Mouse (Mus musculus) megakaryocyte-erythroid progenitor cell, adult 5-6 weeks (primary cell): ENCODE results near the gene Srgap3. TPM values are rescaled to one million over a fixed set of nuclear protein-coding genes. Genes with fewer than 3 reads are reported as not detected.

ENCODE experiments used
- ATAC-seq: replicated peaks from 2 replicates; pipeline ENCODE4 v1.8.0; 2016; ENCODE audit warnings: mild to moderate bottlenecking, inconsistent platforms; ENCODE audit not compliant: severe bottlenecking, poor library complexity, low FRiP score, low TSS enrichment
- total RNA-seq, 2 experiments: library from RNA; stranded (forward) in 1 of 2; stranded (reverse) in 1 of 2; fragments of 200-1000, 215-1000 nt in 1 of 2; fragments of >200 nt in 1 of 2; fragmentation: Nextera tagmentation in 1 of 2; gene quantifications; 2 replicates each; pipeline ENCODE4 v1.2.3; 2014 to 2017

Srgap3 gene
- total RNA-seq, 2 experiments from 2014 or later = 0.75 to 2.3 TPM

DNA sequence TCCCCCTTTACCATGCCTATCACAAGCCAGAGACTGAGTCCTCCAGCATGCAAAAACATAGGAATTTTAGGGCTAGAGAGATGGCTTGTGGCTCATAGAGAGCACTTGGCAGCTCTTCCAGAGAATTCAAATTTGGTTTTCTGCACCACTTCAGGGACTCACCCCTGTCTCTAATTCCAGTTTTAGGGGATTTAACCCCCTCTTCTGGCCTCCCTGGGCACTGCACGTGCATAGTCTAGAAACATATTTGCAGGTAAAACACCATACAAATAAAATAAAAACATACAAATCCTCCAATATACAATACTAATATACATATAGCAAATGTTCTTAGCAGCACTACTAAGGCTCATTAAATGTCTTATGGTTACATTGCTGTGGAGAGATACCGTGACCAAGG lies 4.2 kb upstream of the Srgap3 start:
- no peak for ATAC-seq

DNA sequence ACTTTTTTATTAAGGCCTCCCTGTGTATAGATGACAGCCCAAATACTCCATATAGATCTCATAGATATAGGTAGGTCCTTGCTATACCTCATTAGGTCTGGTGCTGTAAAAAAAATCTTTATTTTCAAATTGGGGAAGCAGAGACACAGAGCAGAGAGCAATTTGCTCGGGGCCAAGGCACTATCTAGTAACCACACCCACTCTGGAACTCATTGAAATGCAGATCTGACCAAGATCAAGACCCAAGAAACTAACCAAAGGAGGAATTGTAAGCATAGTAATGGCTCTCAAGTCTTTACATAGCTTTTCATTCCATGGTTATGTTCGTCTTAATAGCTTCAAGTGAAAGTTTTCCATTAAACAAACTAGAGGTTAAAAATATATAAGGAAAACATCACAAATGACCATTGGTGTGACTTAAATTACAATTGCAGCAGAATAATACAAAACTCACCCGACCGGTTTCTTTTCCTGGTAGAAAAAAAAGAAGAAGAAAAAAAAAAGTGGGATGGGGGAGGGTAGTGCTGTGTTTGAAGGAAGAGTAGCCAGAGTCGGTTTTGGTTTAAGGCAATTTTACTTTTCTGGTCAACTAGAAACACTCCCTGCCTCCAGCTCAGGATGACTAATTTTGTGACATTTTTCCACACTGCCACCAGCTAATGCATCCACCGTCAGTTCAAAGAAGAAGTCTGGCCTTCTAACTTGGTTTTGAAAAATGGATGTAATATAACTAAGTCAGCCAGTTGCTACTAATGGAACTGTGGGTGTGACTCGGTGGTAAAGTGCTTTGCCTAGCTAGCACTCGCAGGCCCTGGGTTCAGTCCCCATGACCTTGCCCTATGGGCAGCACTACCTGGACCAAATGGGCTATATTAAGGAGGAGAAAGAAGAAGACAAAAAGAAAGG lies 3.4 kb upstream of the Srgap3 start:
- no peak for ATAC-seq

DNA sequence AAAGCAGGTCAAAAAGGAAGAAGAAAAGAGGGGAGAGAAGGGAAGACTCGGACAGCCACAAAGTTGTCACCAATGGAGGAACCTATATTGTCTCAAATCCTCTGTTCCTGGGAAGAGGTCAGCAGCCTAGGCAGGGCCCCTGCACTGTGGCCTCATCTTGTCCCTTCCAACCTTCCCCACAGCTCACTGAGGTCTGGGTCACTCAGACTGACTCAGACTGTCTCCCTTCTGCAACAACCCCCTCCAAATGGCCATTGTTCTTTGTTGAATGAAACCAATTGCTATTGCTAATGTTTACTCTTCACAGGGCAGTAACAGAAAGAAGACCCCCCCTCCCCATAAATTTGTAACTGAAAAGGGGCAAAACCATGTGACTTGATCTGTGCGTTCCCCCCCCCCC lies 2.2 kb upstream of the Srgap3 start:
- no peak for ATAC-seq

DNA sequence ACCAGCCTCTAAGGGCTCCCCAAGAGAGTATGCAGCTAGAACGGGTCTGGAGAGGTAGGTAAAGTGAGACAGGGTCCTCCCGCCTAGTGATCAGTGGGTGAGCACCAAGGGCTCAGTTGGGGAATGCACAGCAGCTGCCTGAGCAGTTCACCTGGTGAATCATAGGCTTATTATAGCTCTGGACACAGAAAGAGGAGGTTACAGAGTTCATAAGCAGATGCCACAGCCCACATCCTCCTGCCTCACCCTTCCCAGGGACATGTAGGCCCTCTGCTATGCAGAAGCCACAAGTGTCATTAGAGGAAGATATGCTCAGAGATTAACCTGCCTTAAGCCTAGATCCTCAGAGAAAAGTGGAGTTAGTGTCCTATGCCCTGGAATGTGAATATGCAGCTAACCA lies 1.4 kb upstream of the Srgap3 start:
- ATAC-seq = no peak

DNA sequence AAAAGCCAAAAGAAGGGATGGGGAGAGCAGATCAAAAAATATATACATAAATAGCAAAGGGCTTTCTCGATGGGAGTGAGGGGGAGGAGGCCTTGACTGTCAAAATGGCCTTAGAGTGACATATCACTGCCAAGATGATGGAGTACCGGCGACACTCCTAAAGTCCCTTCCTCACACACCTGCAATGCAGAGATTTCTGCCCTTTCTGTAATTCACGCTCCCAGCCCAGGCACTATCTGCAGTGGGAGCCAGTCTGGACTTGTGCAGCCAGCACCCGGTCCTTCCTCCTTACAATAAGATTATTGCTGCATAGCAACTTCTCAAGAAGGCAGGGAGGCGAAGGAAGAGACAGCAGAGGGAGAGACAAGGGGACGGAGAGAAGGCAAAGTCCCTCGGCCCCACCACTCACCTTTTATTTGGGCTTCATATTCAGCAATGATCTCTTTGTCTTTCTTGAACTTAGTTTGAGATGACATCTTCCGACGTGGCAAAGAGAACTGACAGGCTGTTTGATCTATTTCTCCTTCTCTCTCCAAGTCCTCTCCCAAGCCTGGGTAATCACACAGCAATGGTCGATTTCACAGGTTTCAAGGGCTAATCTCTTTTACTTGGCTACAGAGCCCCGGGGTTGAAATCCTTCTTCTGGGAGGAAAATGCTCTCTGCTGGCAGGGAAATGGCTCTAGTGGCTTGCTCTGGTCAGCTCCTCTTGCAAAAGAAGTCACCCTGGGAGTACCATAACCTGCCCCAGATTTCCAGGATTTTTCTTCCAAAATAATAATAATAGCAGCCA lies 850 bp downstream of the Srgap3 start:
- ATAC-seq = no peak

DNA sequence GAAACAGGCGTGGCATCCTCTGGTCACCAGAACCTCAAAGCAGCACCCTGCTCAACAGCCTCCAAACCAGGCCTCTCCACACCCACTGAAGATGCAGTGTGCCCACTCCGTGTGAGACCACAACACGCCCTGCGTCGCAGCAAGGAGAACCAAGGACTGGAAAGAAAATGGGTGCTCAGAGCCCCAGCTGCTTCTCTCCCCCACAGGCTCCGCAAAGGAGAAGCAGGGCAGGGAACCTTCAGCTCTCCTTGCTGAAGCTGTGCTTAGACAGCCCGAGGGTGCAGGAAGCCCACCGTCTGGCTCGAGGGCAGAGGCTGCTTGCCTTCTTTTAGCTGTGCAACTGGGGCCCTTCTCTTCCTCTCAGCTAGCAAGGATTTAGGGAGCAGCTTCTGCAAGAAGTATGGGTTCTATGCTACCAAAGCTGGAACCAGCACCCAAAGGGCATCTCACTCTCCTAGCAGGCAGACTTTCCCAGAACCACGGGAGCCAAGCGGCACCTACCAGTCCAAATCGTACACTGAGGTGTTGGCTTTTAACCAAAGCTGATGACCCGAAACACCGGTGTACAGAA lies 1.8 kb downstream of the Srgap3 start:
- no peak for ATAC-seq

DNA sequence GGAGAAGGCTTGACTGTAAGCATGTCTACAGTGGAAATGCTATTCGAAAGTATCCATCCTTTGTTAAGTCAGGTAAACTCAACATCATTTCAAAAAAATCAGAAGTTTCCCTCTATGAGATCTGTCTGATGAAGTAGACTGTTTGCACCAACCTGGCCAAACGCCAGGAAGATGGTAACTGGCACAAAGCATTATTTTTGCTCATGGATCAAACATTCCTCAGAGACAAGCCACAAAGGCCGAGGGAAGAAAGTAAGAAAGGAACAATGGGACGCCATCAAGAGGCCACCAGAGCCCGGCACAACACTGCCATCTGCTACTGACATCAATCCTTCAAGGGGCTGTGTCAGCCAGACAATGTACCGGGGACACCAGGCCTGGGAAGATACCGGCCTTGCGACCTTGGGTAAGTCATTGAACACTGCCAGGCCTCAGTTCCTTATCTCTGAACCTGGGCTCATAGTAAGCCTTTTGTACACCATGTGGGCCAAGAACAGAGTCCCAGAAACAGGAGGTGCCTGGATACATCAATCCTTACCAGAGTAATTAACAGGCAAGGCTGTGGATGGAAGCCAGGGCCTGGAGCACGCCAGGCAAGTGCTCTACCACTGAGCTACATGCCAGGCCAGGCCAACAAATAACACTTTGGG lies 3.3 kb downstream of the Srgap3 start:
- no peak for ATAC-seq

DNA sequence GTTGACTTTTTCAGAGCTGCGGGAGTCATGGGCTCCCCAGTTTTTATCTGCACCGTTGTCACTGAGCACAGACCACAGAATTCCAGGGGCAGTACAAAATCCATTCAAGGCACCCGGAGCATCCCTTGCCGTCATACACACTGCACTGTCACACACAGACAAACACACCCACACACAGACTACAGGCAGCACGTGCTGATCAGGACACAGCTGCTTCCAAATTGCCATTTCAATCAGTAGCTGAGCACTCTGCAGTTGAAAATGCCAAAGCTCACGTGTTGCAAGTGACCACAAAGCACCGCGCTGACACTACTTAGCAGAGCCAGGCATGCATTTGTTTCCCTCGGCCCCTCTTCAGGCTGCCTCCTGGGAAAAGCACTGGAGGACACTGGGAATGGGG lies 7.8 kb downstream of the Srgap3 start:
- no peak for ATAC-seq

DNA sequence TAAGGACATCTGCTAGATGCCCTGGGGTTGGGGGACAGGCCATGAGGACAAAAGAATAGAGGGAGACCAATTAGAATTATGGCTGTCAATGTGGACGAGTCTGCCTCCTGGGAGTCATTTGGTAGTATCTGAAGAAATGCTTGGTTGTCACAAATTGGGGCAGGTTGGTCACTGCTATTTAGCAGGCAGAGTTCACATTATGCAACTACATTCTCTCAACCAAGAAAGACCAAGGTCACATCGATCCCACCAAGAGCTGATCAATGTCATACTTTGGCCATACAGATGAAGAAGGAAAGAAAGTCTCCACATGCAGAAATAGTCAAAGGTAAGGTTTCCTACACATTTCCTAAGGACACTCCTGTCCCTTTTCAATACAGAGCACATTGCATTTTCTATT lies 9.3 kb downstream of the Srgap3 start:
- no peak for ATAC-seq

DNA sequence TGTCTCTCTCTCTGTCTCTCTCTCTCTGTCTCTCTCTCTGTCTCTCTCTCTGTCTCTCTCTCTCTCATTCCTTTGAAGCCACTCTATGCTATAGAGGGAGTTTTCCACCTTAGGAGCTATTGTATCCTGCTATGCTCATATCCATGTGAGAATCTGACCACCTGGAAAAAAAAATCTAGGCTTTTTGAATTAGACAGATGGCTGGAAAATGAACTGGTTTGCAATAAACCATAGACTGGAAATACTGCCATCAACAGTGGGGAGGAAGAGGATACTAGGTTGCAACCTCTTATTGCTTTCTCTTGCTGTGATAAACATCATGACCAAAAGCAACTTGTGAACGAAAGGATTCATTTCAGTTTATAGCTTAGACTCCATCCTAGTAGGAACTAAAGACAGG lies 12.6 kb downstream of the Srgap3 start:
- no peak for ATAC-seq

DNA sequence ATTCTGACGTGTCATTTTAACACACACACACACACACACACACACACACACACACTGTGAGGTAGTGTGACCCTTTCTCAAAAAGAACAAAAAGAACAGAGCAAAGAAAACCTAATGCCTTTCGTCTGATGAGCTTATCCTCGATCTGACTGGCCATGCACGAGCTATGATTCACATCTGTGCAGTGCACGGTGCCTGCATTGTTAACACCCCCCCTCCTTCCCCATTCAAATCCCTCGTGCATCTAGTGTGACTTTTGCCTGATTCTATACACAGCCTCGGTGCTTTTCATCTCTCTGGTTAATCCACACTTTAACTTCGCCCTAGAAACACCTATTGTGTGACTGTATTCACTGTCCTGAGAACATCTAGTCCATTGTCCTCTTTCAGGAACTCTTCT lies 14.5 kb downstream of the Srgap3 start:
- no peak for ATAC-seq

DNA sequence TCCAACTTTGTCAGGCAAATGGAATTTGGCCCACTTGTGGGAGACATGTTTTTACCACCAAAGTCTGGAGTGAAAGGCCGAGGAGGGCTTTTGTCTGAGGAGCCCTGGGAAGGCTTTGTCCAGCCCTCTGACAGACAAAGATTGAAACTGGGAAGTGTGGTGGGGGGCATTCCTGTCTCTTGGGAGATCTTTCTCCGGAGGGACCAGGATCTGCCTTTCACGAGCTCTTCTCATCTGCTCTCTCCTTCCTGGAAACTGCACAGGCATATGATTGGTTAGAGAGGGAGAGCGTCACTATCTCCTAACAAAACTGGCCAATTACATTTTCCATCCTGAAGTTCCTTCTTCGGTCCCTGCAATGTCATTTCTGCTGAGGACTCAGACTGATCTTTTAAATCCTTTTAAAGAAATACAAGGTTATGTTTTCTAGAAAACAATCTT lies 17.0 kb downstream of the Srgap3 start:
- no peak for ATAC-seq

DNA sequence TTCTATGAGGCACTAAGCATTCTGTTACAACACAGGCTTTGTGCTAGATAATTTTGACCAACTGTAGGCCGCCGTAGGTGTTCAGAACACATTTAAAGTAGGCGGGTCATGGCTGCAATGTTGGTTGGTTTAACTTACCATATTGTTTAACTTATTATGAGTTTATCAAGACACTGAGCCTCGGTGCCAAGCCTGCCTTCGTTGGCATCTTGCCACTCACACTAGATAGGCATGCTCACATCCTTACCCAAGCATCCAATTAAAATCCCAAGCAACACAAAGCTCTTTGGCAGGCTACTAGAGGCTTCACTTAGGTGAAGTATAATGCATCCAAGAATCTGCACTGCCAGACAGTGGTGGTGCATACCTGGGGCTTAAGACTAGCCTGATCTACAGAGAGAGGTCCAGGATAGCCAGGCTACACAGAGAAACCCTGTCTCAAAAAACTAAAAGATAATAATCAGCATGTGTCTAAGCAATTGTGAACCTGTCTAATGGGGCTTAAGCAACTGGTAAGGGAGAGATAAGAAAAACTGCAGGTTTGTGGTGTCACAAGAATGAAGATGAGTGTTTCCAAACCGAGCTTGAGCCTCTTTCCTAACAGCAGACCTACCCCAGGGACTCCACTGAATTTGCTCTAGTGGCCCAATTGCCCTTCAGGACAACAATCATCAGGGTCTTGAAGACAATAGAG lies 17.6 kb downstream of the Srgap3 start:
- peak; percentile 61 for ATAC-seq

DNA sequence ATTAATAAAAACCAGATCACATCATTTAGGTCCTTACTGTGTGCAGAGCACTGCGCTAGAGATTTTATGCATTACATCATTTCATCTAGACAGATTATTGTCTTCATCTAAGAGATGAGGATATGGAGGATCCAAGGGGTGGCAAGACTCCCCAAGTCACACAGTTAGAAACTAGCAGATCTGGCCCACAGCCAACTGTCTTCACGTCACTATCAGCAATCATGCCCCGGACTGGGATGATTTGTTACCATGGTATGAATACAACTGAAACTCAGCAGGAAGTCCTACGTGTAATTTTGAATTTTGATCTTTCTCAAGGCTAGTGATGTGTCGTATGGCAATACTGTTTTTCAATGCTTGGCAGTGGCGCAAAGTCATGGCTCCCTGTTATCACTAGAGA lies 18.2 kb downstream of the Srgap3 start:
- ATAC-seq = peak; percentile 46; the same call in 1 of the 2 replicates

DNA sequence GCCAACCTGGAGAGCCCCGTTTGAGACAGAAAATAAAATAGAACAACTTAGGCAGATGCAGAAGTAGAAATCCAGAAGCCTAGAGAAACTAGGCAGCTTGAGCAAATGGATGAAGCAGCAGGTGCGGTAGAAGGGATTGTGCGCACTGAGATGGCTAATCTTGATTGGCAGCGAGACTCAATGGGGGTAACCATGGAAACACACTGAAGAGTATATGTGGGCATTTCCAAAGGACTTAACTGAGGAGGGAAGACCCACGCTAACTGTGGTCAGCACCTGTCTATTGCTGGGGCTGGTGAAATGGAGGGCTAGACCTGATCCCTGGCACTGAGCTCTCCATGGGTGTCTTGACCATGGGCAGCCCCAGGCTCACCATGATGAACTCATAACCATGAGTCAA lies 19.7 kb downstream of the Srgap3 start:
- no peak for ATAC-seq

DNA sequence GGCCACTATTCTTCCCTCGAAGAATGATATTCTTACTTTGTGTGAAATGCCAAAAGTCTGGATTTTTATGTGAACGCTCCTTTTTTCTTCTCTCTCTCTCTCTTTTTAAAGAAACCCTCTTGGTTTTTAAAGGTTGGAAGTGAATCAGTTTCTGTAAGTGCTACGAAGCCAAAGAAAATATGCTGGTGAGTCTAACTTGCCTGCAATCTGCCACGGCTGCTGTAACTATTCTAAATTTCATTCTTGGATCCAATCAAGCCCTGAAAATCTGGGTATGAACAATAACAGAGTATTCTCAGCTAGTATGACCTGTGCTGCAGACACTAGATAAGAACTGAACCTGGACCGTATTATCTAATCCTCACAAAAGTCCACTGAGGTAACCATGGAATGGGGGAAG lies 21.1 kb downstream of the Srgap3 start:
- ATAC-seq = no peak

DNA sequence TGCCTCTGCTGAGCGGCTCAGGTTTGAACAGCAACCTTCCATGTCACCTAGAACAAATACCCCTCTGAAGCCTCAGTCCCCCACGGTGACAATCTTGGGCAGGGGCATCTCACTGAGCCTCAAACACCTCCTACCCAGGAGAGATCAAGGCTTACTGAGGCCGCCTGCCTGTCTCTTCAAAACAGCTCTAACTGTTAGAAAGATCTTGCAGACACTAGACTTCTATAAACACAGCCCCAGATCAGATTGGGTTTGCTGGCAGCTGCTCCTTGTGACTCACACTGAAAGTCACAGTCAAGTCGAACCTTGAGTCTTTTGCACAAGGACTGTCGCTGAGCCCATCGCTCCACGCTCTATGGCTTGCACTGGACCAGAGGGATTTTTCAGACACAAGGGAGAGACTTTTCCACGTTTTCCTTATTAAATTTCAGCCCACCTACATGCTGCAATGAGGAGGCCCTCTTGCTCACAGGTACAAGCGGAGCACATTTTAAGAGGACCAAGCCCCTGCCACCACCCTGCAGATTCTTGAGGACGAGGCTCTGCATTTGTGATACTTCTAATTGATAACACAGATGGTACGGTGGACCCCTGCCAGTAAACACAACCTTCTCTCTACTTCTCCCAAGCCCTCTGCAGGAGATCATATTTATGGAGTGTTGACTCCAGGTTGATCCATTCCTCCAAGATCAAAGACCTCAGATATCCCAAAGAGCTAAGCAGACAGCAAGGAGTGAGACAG lies 21.7 kb downstream of the Srgap3 start:
- no peak for ATAC-seq

DNA sequence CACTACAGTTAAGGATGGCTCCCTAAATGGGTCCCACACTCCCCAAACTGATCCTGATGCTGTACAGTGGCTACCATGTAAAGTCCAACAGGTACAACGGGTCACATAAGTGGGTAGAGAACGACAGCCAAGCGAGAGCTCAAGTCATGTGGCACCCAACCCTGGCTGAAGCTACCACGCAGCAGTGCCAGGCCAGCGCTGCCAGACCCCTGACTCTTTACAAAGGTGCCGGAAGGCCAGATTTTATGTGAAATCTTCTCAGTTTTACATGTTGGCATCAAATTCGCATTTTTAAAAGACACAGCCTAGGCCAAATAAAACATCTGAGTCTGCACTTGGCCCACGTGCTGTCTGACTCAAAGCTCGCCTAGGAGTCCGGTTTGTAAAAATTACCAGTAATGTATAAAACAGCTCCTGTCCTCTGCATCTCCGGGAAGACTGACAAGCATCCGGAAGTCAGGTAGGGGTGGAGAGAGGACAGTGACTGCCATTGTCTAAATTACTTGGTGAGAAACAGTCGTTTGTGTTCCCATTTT lies 22.4 kb downstream of the Srgap3 start:
- no peak for ATAC-seq
